Mouse (Mus musculus): ENCODE measurements around the gene Gnai3. TPM values are rescaled to one million over a fixed set of nuclear protein-coding genes. Genes with fewer than 3 reads are reported as not detected.
A peak's percentile ranks its signal among the peaks of the same experiment; 100 is the strongest.

Gene Gnai3
- total and polyA plus RNA-seq, 3 experiments, result 54.1 to 145 (median 78.7) TPM

DNA sequence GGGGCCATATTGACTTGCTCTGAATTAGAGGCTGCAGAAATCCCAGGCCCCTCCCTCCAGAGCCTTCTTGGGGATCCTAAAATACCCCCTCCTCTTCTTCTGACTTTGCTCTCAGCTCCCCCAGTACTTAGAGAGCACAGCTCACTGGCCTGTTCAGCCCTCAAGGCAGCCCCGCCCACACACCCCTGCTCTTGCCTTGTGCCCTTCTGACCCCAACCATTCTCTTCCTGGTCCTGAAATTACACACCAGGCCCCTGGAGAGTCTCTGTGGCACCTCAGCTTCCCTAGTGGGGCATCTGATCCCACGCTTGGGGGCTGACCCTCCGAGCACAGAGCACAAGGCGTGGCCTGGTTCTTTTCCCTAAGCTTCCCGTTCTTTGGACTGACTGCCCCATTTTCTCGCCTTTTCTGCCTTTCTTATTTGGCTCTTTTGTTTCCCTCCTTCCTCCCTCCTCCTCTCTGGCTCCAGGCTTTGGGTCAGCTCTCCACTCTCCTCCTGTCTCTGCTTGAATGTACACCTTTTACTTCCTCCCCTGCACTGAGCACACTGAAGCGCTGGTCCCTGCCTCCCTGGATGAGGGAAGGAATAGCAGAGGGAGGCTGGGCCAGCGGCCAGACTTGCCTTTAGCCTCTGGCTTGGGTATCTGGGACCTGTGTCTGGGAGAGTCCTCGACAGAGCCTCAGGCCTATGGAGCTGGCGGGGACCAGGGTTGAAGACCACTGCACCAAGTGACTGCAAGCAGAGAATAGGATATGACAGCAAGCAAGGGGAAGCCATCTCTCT lies 19.8 kb upstream of the Gnai3 start:
- Histone ChIP-seq H3K9me3 (replicated peaks; ENCODE audit: low read length) (no peaks in the 10 kb centered on the region), H3K4me2 (ENCODE audit: insufficient read depth, low read depth, poor library complexity, severe bottlenecking) (peak overlapping the region; percentile 19; the same call in 1 of the 2 replicates), H3K27ac (ENCODE audit: insufficient read depth, low read depth) (no peak overlapping the region), H3K79me2 (replicated peaks; ENCODE audit: control insufficient read depth, extremely low read depth, insufficient read depth, poor library complexity, severe bottlenecking) (no peaks in the 10 kb centered on the region), H3K27me3 (replicated peaks) (peaks cover 14% of the 10 kb centered on the region), H3K4me3 (replicated peaks in 1 of 3; ENCODE audit: low read depth in 2 of 3, low read length in 2 of 3, poor library complexity in 1 of 3) (peak overlapping the region in 1 of 3 experiments; percentile 17), H3K4me1 (ENCODE audit: control insufficient read depth in 1 of 2, insufficient read depth in 2 of 2) (peaks cover 24 to 58% of the 10 kb centered on the region in 2 experiments), H3K36me3 (replicated peaks in 1 of 2; ENCODE audit: control insufficient read depth in 1 of 2, insufficient read depth in 1 of 2, low read length in 1 of 2) (no peaks in the 10 kb centered on the region), H3K9ac (ENCODE audit: insufficient read depth, low read depth) (no peak overlapping the region)
- 0 out of 2 replicates have a peak, but pooled peaks have one; percentile 34 for TF ChIP-seq ELF1 (IDR thresholded peaks at IDR 0.05; ENCODE audit: low read depth, low read length)
- no peak for TF ChIP-seq JUND (conservative IDR thresholded peaks at IDR 0.05; ENCODE audit: low read depth, low read length)
- TF ChIP-seq MAZ (IDR thresholded peaks at IDR 0.05; ENCODE audit: low read depth, low read length), result 0 out of 2 replicates have a peak, but pooled peaks have one; percentile 20
- peak; percentile 40; the same call in 1 of the 2 replicates for TF ChIP-seq IRF4 (IDR thresholded peaks at IDR 0.05; ENCODE audit: low read depth, low read length)
- TF ChIP-seq SIN3A (IDR thresholded peaks at IDR 0.05; ENCODE audit: low read length), result no peak; the same call in 1 of the 2 replicates
- DNase-seq (ENCODE audit: extremely low read depth), result no peak
- in situ Hi-C loops (cut with MboI; ENCODE audit: low pct_ligation_motif_present, low pct_unique_long_range_greater_than_20kb, low sequenced_read_pairs) (loop anchor here (5.0 to 10.0 kb wide), 3 partner anchors 42 to 219 kb away; partner anchors contain the start of genes Psma5 and Psrc1), dilution Hi-C loops (cut with MboI; ENCODE audit: extremely low pct_ligation_motif_present, extremely low pct_unique_long_range_greater_than_20kb, low sequenced_read_pairs) (no loop called here)

- H3K27ac ChIP-seq (ENCODE audit: insufficient read depth, low read depth), result no peak overlapping the region
- in situ Hi-C loops (cut with MboI; ENCODE audit: low pct_ligation_motif_present, low pct_unique_long_range_greater_than_20kb, low sequenced_read_pairs) (loop anchor here (5.0 to 10.0 kb wide), 3 partner anchors 42 to 220 kb away; partner anchors contain the start of genes Psma5 and Psrc1), dilution Hi-C loops (cut with MboI; ENCODE audit: extremely low pct_ligation_motif_present, extremely low pct_unique_long_range_greater_than_20kb, low sequenced_read_pairs) (no loop called here)
- H3K4me3 ChIP-seq (replicated peaks in 1 of 3; ENCODE audit: low read depth in 2 of 3, low read length in 2 of 3, poor library complexity in 1 of 3), result peak overlapping the region in 1 of 3 experiments; percentile 4
- H3K4me2 ChIP-seq (ENCODE audit: insufficient read depth, low read depth, poor library complexity, severe bottlenecking), result no peak overlapping the region; the same call in 1 of the 2 replicates
- no peaks in the 10 kb centered on the region for H3K9me3 ChIP-seq (replicated peaks; ENCODE audit: low read length)
- peaks cover 27 to 58% of the 10 kb centered on the region in 2 experiments for H3K4me1 ChIP-seq (ENCODE audit: control insufficient read depth in 1 of 2, insufficient read depth in 2 of 2)
- no peak overlapping the region for H3K9ac ChIP-seq (ENCODE audit: insufficient read depth, low read depth)
- no peaks in the 10 kb centered on the region for H3K36me3 ChIP-seq (replicated peaks in 1 of 2; ENCODE audit: control insufficient read depth in 1 of 2, insufficient read depth in 1 of 2, low read length in 1 of 2)
- H3K79me2 ChIP-seq (replicated peaks; ENCODE audit: control insufficient read depth, extremely low read depth, insufficient read depth, poor library complexity, severe bottlenecking), result no peaks in the 10 kb centered on the region
- DNase-seq (ENCODE audit: extremely low read depth), result peak; percentile 85
- peaks cover 14% of the 10 kb centered on the region for H3K27me3 ChIP-seq (replicated peaks)
- TF ChIP-seq MAZ (IDR thresholded peaks at IDR 0.05; ENCODE audit: low read depth, low read length) (peak; percentile 42; the same call in 1 of the 2 replicates), UBTF (IDR thresholded peaks at IDR 0.05; ENCODE audit: low read depth, low read length) (no peak), MXI1 (IDR thresholded peaks at IDR 0.05; ENCODE audit: low read depth, low read length) (no peak; the same call in 1 of the 2 replicates), POLR2AphosphoS2 (IDR thresholded peaks at IDR 0.05; ENCODE audit: low read depth, low read length) (no peak), JUND (conservative IDR thresholded peaks at IDR 0.05; ENCODE audit: low read depth, low read length) (no peak), RCOR1 (conservative IDR thresholded peaks at IDR 0.05; ENCODE audit: low read depth, low read length) (no peak), E2F4 (IDR thresholded peaks at IDR 0.05; ENCODE audit: insufficient replicate concordance, low read depth, low read length) (no peak), ZMIZ1 (IDR thresholded peaks at IDR 0.05; ENCODE audit: low read depth, low read length) (no peak), IRF4 (IDR thresholded peaks at IDR 0.05; ENCODE audit: low read depth, low read length) (0 out of 2 replicates have a peak, but pooled peaks have one; percentile 17), NRF1 (IDR thresholded peaks at IDR 0.05; ENCODE audit: low read depth, low read length) (peak; percentile 40; the same call in 1 of the 2 replicates), MAFK (IDR thresholded peaks at IDR 0.05; ENCODE audit: insufficient replicate concordance, low read length) (no peak), CHD2 (IDR thresholded peaks at IDR 0.05; ENCODE audit: low read length) (no peak), CTCF (conservative IDR thresholded peaks at IDR 0.05 in 1 of 2, IDR thresholded peaks at IDR 0.05 in 1 of 2; ENCODE audit: low read depth in 2 of 2, low read length in 2 of 2) (peak; percentile 89 to 96), ZC3H11A (IDR thresholded peaks at IDR 0.05; ENCODE audit: low read depth, low read length) (peak; percentile 58), MAX (IDR thresholded peaks at IDR 0.05; ENCODE audit: low read length) (0 out of 2 replicates have a peak, but pooled peaks have one; percentile 26), SMC3 (IDR thresholded peaks at IDR 0.05; ENCODE audit: low read depth, low read length) (peak; percentile 88), NELFE (IDR thresholded peaks at IDR 0.05; ENCODE audit: low read depth, low read length) (0 out of 2 replicates have a peak, but pooled peaks have one; percentile 43), PAX5 (IDR thresholded peaks at IDR 0.05; ENCODE audit: low read length) (no peak), ZNF384 (IDR thresholded peaks at IDR 0.05; ENCODE audit: low read depth, low read length) (no peak), CHD1 (IDR thresholded peaks at IDR 0.05; ENCODE audit: low read depth, low read length) (no peak), RAD21 (IDR thresholded peaks at IDR 0.05; ENCODE audit: low read depth, low read length) (peak; percentile 95), EP300 (IDR thresholded peaks at IDR 0.05; ENCODE audit: low read length) (no peak), ZKSCAN1 (IDR thresholded peaks at IDR 0.05; ENCODE audit: borderline replicate concordance, low read depth, low read length) (no peak), USF2 (conservative IDR thresholded peaks at IDR 0.05; ENCODE audit: low read depth, low read length) (no peak), MEF2A (IDR thresholded peaks at IDR 0.05; ENCODE audit: borderline replicate concordance, low read depth, low read length) (peak; percentile 23; the same call in 1 of the 2 replicates), BHLHE40 (IDR thresholded peaks at IDR 0.05; ENCODE audit: low read depth, low read length) (0 out of 2 replicates have a peak, but pooled peaks have one; percentile 10), TCF12 (IDR thresholded peaks at IDR 0.05; ENCODE audit: low read depth, low read length) (peak; percentile 47; the same call in 1 of the 2 replicates), ELF1 (IDR thresholded peaks at IDR 0.05; ENCODE audit: low read depth, low read length) (no peak)
Measured at GRCm38 (mm10) chr3:108164807-108165206, 18.9 kb upstream of the Gnai3 start.
